Mouse (Mus musculus) lung, postnatal 25 days (tissue): ENCODE data around the gene Apoh.
A peak's percentile ranks its signal among the peaks of the same experiment; 100 is the strongest.

ENCODE experiments used
- DNase-seq: peaks from one replicate; pipeline ENCODE4 v3.0.0; 2022; ENCODE audit warnings: low spot score

Apoh gene

DNA sequence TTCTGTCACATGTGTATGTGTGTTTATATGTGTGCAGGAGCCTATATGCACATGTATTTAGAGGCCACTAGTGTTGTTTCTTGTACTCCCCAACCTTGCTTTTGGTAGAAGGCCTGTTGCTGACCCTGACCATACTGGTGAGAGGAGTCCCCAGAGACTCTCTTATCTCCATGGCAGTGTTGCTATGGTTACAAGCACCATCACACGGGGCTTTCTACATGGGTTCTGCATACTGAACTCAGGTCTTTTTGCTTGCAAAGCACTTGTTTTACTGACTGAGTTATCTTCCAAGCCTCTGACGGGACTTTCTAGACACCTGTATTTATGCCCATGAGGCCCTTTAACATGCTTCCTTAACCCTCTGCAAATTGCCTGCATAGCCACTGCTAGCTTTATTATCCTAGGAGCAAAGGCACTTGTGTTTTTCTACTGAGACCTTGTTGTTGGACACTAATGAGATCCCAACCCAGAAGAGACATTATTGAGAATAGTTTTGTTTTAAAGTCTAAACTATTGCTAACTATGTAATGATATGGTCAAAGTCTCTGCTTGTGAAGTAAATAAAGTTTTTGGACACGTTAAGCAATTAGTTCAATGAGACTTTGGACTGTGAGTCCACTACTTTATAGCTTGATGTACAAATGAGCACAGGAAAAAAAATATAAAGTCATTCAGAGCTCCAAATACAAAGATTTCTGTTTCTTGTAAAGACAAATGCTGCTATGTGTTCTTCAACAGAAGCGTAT, 41.9 kb downstream of the Apoh start:
- no peak for DNase-seq

DNA sequence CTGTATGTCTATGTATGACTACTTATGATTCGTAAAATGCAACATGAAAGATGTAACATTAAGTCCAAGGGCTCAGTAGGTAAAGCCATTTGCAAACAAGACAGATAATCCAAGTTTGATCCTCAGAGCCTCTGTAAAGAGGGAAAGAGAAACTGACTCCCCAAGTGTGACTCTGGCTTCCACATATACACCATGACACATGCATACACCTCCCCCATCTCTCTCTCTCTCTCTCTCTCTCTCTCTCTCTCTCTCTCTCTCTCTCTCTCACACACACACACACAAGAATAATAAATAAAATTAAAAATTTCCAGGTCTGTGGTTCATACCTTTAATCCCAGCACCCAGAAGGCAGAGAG, 42.5 kb downstream of the Apoh start:
- DNase-seq, result no peak

DNA sequence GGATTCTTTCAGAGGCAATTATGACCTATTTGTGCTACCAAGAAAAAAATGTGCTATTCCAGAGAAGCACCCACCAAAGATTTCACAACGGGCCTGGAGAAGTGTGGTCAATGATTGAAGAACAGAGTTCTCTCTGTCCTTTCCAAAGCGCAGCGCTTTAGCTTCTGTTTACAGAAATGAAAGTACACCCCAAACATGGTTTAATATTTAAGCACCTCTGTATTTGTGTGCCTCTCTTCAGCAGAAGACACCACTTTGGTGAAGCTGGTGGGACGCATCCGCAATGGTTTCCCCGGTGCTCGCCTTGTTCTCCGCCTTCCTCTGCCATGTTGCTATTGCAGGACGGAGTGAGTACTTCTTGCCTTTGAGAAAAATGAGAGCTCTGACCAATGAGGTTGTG, 51.9 kb downstream of the Apoh start:
- no peak for DNase-seq

DNA sequence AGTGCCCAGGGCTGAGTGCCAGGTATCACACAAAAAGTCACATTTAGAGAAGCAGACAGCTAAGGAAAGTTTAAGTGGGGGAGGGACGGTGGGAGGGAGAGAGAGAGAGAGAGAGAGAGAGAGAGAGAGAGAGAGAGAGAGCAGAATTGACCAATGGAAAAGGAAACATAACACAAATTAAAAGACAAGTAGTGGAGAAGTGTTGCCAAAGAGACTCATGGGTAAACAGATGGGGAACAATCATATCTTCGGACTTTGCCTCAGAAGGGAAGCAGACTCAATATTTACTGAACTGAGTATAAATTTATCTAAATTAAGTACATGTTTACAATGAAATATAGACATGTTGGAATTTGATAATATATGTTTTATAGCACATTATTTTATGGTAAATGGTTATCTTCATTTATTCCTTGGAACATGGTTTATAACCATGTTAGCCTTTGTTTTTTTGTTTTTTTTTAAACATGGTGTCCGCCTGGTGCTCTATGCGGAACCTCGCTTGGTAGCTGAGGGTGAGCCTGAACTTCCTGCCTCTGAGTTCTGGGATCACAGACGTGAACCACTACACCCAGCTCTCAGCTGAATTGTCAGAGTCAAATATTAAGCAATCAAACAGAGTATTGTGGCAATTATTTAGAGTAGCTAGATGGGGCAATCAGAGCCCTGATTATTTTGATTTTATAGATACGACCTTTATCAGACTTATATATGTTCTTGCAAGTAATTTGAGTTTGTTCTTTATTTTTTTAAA, 53.1 kb downstream of the Apoh start:
- DNase-seq, result no peak

DNA sequence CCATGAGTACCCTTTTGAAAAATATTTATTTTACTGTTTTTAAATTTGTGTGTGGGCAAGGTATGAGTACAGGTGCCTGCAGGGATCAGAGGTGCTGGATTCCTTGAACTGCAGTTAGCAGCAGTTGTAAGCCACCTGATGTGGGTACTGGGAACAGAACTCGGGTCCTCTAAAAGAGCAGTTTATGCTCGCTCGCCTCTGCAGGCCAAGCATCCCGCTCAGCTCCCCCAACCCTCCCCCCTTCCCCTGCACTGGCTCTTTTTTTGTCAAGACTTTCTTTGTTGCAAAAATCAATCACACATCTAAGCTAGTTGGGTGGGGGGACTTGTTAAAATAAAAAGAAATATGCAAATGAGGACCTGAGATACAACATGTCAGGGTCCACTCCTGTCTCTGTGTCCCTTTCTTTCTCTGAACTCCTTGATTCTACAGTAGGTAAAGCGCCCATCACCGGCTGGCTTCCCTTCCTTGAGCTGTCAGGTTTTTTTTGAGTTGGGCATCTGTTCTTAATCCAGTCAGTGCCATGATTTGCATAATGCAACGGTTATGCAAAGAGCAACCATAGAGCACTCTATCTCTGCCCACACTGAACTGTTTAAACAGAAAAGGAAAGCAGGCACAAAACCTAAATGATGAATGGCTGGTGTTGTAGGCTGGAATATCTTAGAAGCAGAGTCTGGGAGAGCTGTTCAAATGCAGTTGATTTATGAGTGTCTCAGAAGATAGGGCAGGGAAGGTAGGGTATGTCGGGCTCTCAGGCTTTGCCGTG, 66.9 kb downstream of the Apoh start:
- no peak for DNase-seq

DNA sequence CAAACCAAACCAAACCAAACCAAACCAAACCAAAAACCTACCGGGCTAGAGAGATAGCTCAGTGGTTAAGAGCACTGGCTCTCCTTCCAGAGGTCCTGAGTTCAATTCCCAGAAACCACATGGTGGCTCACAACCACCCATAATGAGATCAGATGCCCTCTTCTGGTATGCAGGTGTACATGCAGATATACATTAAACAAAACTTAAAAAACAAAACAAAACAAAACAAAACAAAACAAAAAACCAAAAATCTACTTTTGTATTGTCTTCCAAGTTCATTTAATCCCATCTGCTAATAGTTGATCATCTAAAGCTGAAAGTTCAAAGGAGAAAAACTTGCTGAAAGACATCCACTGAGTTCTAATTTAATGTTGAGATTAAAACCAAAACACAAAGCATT, 73.2 kb downstream of the Apoh start:
- no peak for DNase-seq

DNA sequence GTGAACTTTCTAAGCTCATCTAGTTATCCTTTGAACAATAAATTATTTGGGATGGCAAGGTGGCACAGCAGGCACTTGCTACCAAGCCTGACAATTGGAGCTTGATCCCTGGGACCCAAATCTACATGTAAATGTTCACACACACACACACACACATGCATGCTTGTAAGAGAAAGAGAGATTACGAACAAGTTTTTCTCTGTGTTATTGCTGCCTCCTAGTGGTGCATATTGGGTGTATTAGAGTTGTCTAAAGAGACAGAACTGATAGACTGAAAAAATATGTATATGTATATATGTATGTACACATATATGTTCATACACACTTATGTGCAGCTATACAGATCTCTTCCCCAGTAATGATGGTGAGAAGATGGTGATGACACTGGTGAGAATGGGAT, 75.4 kb downstream of the Apoh start:
- peak; percentile 21 for DNase-seq

DNA sequence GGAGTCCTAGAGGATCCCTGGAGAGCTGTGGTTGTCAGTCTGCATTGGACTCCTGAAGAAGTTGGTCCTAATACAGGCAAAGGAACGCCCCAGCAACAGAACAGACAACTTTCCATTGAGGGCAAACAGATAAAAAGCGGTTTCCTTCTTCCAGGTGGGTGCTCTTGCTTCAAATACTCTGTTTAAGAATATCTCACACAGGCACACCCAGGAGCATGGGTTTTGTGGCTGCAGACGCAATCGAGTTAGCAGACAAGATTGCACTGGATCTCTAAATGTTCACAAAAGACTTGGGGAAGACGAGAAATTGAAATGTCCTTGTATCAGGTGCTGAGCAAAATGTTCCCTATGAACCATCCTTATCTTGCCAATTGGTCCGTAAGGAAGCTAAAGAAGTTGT, 76.1 kb downstream of the Apoh start:
- no peak for DNase-seq

DNA sequence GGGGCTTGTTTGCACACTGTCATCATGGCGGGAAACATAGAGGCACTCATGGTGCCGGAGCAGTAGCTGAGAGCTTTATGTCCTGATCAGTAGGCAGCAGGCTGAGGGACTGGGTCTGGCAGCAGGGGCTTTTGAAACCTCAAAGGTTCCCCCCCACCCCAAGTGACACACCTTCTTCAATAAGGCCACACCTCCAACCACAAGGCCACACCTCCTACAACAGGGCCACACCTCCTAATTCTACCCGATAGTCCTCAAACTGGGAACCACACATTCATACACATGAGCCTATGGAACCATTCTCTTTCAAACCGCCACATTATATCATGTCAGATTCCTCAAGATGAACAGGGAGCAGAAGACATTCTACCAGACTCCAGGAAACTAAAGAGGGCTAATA, 77.6 kb downstream of the Apoh start:
- no peak for DNase-seq

DNA sequence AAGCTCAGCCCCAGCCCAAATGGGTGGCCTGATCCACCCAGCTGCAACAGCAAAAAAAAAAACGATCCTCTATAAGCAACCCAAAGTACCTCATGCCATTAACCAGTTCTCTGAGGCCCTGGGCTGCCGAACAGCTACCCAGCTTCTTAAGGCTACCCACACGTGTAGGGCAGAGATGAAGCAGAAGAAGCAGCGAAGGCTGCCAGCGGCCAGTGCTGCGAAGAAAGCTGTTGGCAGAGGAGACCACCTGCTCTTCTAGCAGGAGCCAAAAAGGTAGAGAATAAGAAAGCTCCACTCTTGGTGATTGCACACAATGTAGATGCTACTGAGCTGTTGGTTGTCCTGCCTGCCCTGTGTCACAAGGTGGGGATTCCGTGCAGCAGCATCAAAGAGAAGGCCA, 80.1 kb downstream of the Apoh start:
- no peak for DNase-seq

DNA sequence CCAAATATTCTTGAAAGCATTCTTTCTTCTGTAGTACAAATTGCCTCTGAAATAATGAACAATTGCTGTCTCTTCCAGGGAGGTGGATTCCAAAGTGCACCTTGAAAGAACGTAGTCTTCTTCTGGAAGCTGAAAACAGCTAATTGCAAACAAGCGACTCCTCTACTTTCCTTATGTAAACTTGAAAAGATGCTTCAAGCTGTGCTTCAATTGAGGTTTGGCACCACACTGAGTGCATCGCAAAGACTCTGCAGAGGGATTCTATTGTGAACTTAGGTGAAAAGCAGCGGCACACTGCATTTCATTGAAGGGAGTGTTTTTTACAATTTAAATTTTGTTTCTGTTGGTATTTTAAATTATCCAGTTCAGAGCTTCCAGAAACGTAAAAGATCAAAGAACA, 81.0 kb downstream of the Apoh start:
- no peak for DNase-seq

DNA sequence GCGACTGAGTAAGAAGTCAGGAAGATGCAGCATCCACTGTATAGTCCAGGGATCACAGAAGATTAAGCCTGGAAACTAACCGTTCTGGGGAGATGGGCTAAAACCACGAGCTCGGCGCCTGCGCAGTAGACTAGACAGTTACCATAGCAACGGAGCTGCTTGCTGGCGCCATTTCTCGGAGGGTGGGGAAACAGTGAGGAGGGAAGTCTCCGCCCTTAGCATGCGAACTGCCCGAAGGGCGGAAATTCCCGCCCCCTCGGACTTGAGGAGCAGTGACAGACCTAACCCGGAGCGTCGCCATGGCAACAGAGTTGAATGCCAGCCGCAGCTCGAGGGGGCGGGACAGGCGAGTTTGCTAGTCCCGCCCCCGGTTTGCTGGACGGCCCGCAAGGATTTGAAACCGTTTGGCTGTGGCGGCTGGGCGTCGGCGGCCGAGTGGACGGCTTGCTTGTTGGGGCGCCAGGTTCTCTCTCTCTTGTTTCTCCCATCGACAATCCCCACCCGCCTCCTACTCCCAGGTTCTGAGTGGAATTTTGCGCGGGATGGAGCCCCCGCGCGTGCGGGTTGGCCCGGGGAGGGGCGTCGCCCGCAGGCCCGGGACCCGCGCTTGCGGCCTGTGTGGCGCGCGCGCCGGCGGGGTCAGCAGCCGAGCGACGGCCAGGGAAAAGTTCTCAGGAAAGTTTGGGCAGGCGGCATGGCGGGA, 81.9 kb downstream of the Apoh start, which contains the start of gene Cep112:
Cep112 (plus strand) TSS at position 304 of the 703 bp plus-strand sequence.
- peak; percentile 99 for DNase-seq

DNA sequence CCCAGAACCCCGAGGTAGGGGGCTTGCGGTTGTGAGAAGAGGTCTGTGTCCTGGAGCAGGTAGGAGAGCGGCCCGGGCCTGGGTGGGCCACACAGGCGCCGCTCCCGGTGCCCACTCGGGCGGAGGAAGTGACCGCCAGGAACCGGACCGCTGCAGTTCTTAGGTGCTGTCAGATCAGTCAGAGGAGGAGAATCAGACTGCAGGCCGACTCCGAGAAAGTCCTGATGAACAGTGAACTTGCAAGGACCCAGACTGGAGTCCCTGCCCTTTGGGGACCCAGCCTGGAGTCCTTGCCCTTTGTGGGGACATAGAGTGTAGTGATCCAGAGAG, 82.4 kb downstream of the Apoh start:
- no peak for DNase-seq

DNA sequence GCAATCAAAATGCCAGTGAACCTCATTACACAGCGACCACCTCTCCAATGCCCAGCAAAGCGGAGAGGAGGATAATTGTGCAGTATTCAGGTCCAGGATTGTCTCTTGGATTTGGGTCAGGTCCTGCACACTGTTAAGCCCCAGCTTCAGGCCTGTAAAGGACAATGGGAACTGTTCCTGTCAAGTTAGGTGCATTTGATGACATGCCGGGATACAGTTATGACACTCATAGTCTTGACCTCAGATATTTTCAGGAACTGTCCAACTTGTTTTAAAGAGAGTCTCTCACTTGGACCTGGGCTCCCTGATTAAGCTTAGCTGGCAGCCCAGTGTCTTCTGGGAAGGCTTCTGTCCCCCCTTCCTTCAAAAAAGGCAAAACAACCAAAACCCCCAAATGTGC, 82.9 kb downstream of the Apoh start:
- DNase-seq, result no peak

DNA sequence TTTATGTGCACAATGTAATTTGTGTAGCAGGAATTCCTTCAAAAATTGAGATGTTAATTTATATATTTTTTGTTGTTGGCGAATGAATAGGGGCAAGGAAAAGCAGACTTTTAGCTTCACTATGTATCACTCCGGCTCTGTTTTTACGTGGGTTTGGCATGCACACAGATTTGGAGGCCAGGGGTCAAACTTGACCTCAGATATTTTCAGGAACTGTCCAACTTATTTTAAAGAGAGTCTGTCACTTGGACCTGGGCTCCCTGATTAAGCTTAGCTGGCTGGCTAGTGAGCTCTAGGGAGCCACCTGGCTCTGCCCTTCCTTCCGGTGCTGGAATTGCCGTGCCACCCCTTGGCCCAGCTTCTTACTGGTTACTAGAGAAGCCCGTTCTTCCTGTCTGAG, 84.0 kb downstream of the Apoh start:
- DNase-seq, result no peak

DNA sequence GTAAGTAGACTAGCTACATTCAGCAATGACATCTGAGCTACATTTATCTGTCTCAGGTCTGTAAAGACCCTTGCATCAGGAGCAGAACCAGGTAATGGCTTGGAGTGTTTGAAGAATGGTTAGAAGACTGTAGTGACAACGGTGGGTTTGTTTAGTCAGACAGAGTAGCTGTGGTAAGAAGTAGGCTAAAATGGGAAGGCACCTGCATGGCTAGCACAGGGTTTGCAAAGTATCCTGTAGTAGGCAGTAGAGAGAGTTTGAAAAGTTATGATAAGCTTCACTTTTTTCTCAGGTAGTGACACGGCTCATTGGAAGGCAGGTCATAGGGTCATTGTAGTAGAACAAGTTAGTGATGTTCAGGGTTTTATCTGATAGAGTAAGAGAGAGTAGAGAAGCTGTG, 85.9 kb downstream of the Apoh start:
- no peak for DNase-seq

DNA sequence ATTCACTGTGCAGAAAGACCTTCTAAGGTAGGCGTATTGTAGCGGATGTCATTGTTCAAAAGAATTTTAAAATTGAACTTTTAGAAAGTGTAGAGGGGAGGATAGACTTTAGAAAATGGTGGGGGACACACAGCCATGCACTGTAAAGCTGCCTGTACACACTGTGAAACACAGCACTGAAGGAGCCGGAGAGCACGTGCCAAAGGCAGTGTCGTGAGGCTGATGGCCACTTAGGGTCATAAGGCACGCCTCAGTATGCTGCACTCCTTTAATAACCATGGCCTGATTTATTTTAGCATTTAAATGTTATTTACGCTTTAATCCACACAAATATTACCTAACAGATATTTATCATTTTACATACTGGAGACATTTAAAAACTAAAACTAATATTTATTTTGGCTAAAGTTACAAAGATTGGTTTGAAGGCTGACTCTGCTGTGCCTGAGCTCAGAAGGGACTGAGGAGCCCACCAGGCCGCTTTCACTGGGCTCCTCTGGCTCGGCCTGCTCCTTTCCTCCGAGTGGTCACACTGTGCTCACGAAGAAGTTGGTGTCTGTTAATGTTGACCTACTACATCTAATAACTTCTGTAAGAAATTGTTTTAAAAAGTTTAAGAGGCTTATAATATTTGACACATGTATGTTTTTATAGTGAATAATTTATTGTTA, 100.9 kb downstream of the Apoh start:
- DNase-seq, result no peak

DNA sequence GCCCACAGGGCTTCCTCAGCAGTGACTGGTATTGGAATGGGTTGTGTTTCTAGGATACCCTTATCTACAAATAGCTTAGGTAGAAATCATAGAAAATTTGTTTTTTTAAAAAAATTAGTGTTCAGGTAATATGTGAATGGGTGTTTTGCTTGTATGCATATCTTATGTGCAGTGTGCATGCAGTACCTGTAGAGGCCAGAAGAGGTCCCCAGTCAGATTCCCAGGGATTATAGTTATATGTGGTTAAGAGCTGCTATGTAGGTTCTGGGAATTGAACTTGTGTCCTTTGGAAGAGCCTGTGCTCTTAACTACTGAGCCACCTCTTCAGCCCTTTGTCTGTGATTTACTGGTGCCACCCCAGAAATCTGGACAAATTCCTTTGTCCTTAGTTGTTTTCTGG, 104.0 kb downstream of the Apoh start:
- DNase-seq, result no peak

DNA sequence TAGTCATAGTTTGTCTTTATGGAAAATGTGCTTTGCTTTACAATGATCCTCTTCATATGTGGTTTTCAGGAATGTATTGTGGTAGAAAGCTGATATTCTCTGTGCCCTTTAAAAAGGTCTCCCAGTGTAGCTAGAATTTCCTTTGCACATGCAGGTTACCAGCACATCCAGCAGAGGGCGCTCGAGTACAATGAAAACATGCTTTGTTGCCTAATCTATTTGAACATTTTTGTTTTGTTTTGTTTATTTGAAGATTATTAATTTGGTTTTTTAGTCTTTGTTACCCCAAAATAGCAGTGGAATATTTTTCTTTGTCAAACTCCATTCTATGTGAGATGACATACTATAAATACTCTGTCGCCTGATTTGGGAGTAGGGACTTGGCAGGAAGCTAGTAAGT, 106.7 kb downstream of the Apoh start:
- peak; percentile 65 for DNase-seq

DNA sequence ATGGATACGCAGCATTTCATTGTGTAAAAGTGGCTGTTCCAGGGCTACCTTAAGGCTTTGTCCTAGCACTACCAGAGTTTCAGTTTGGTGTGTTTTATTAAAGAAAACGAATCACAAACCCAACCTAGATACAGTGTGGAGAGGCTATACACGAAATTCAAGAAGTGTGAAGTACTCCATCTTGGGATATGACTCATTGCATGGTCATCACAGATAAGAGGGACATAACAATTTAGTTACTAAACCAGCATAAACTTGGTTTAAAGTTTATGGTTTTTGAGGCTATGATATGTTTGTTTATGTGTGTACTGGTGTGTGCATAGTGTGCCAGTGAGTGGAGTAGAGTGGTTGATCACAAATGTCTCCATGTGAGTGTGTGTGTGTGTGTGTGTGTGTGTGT, 116.4 kb downstream of the Apoh start:
- no peak for DNase-seq
